Comparison of ENCODE assay signal across 9 mouse cellular contexts in the genomic region with DNA sequence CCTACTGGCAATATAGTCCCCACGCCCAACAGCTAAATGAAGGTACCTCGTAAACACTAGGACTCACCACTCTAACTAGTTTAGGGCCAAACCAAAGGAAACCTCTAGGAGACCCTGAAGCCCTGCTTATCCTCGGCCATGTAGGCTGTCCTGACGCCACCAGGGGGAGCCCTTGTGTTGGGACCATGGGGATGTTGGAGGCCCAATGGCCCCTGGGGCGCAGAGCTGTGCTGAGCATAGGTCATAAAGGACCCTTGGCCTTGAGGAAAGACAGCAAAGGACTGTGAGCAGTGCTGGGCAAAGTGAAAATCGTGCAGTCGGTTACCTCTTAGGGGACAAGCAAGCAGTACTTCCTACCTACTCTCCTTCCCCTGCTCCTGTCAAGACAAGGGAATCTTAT. TPM values are rescaled to one million over a fixed set of nuclear protein-coding genes. Genes with fewer than 3 reads are reported as not detected.
DNase-seq lines count a peak whose midpoint lies in the region; ATAC-seq and TF ChIP-seq lines count a peak whose summit lies in the region.
"Had no signal": no experiment of that assay in that cellular context is flagged by ENCODE, and none has a peak within 500 bp of the region (broad histone marks: within the 10 kb centered on the region; RNA-seq: fewer than 3 reads in every experiment).

No protein-coding gene starts in this region.

- H3K4me1 ChIP-seq in midbrain, embryonic 11.5 days (ENCODE audit: control insufficient read depth, insufficient read depth, low read length) = peaks cover 3% of the 10 kb centered on the region; the same call in 1 of the 2 replicates
- no peaks in the 10 kb centered on the region for H3K4me1 ChIP-seq in midbrain, embryonic 16.5 days (ENCODE audit: control insufficient read depth, insufficient read depth, low read length)
- H3K4me1 ChIP-seq in cerebellum, adult 2 months (ENCODE audit: control insufficient read depth, insufficient read depth, low read length) = no peaks in the 10 kb centered on the region
- H3K4me1 ChIP-seq in limb, embryonic 10.5 days = peaks cover 19% of the 10 kb centered on the region
- no peaks in the 10 kb centered on the region for H3K4me1 ChIP-seq in olfactory bulb, adult 2 months (ENCODE audit: control insufficient read depth, insufficient read depth, low read length)

- H3K36me3 ChIP-seq in midbrain, embryonic 11.5 days (ENCODE audit: control insufficient read depth, insufficient read depth, low read length) = no peaks in the 10 kb centered on the region
- no peaks in the 10 kb centered on the region for H3K36me3 ChIP-seq in midbrain, embryonic 16.5 days (ENCODE audit: control insufficient read depth, insufficient read depth, low read length)
- H3K36me3 ChIP-seq in limb, embryonic 10.5 days = no peaks in the 10 kb centered on the region
- H3K36me3 ChIP-seq: embryonic facial prominence, embryonic 13.5 days had no signal

- 35% methylated on average over 7 of the region's 7 CpGs for WGBS in midbrain, embryonic 11.5 days
- 33% methylated on average over 7 of the region's 7 CpGs for WGBS in midbrain, embryonic 16.5 days
- 60% methylated on average over 7 of the region's 7 CpGs for WGBS in cerebellum, adult 2 months
- 24% methylated on average over 7 of the region's 7 CpGs for WGBS in limb, embryonic 10.5 days
- WGBS in olfactory bulb, adult 2 months = 61% methylated on average over 7 of the region's 7 CpGs

- H3K27ac ChIP-seq in midbrain, embryonic 11.5 days (ENCODE audit: low read depth, low read length) = no peak overlapping the region
- no peak overlapping the region for H3K27ac ChIP-seq in midbrain, embryonic 16.5 days (ENCODE audit: low read length)
- H3K27ac ChIP-seq in cerebellum, adult 2 months (ENCODE audit: insufficient read depth, low read length) = no peak overlapping the region
- H3K27ac ChIP-seq in limb, embryonic 10.5 days = no peak overlapping the region
- H3K27ac ChIP-seq in olfactory bulb, adult 2 months (ENCODE audit: insufficient read depth, low read depth, low read length) = no peak overlapping the region
- H3K27ac ChIP-seq: embryonic facial prominence, embryonic 13.5 days had no signal

- no peak overlapping the region for H3K4me2 ChIP-seq in midbrain, embryonic 11.5 days
- H3K4me2 ChIP-seq in midbrain, embryonic 16.5 days (ENCODE audit: low read length) = no peak overlapping the region
- H3K4me2 ChIP-seq: embryonic facial prominence, embryonic 13.5 days had no signal

- no peak for TF ChIP-seq POLR2A in cerebellum, adult 2 months (IDR thresholded peaks at IDR 0.05; ENCODE audit: borderline replicate concordance, insufficient read depth, low read length)
- no peak for TF ChIP-seq POLR2A in olfactory bulb, adult 2 months (IDR thresholded peaks at IDR 0.05; ENCODE audit: insufficient read depth, low read depth, low read length)

- H3K9ac ChIP-seq in midbrain, embryonic 11.5 days (ENCODE audit: low read length) = no peak overlapping the region
- H3K9ac ChIP-seq in midbrain, embryonic 16.5 days (ENCODE audit: low read depth, low read length) = no peak overlapping the region
- H3K9ac ChIP-seq: embryonic facial prominence, embryonic 13.5 days had no signal

- no peak overlapping the region for H3K4me3 ChIP-seq in midbrain, embryonic 11.5 days (ENCODE audit: low read depth, low read length)
- H3K4me3 ChIP-seq in midbrain, embryonic 16.5 days (ENCODE audit: low read depth, low read length) = no peak overlapping the region
- H3K4me3 ChIP-seq in cerebellum, adult 2 months (replicated peaks; ENCODE audit: insufficient read depth, low read depth, low read length) = no peak overlapping the region
- H3K4me3 ChIP-seq in limb, embryonic 10.5 days = no peak overlapping the region
- no peak overlapping the region for H3K4me3 ChIP-seq in olfactory bulb, adult 2 months (ENCODE audit: insufficient read depth, low read depth, low read length)
- H3K4me3 ChIP-seq: embryonic facial prominence, embryonic 13.5 days had no signal

- H3K27me3 ChIP-seq in midbrain, embryonic 11.5 days (ENCODE audit: control insufficient read depth, insufficient read depth, low read length) = no peaks in the 10 kb centered on the region; the same call in 1 of the 2 replicates
- H3K27me3 ChIP-seq in midbrain, embryonic 16.5 days (ENCODE audit: control insufficient read depth, insufficient read depth, low read depth, low read length) = peaks cover 7% of the 10 kb centered on the region
- no peaks in the 10 kb centered on the region for H3K27me3 ChIP-seq in cerebellum, adult 2 months (ENCODE audit: control insufficient read depth, insufficient read depth, low read length)
- peaks cover 19% of the 10 kb centered on the region for H3K27me3 ChIP-seq in limb, embryonic 10.5 days (ENCODE audit: low read depth, poor library complexity, severe bottlenecking)

- peak; percentile 66; the same call in 1 of the 2 replicates for ATAC-seq in midbrain, embryonic 11.5 days (ENCODE audit: low FRiP score)
- no peak for ATAC-seq in midbrain, embryonic 16.5 days

- peak; percentile 93 for DNase-seq in midbrain, embryonic 11.5 days (ENCODE audit: low spot score, missing footprints)
- DNase-seq in cerebellum, adult 2 months = peak; percentile 45 to 69
- DNase-seq in gastrocnemius, adult 18-20 months (ENCODE audit: low spot score) = peak; percentile 77
- DNase-seq in kidney, adult 18-20 months = peak; percentile 85
- peak; percentile 88 for DNase-seq in limb, embryonic 10.5 days (ENCODE audit: low spot score)
- peak; percentile 50 for DNase-seq in thymus, postnatal 25 days

- no peaks in the 10 kb centered on the region for H3K9me3 ChIP-seq in midbrain, embryonic 11.5 days (ENCODE audit: control insufficient read depth, low read length)
- no peaks in the 10 kb centered on the region for H3K9me3 ChIP-seq in midbrain, embryonic 16.5 days (replicated peaks; ENCODE audit: control insufficient read depth, low read length, poor library complexity, severe bottlenecking)
- no peaks in the 10 kb centered on the region for H3K9me3 ChIP-seq in limb, embryonic 10.5 days (replicated peaks)
- H3K9me3 ChIP-seq: embryonic facial prominence, embryonic 13.5 days had no signal

- TF ChIP-seq CTCF in cerebellum, adult 2 months (IDR thresholded peaks at IDR 0.05; ENCODE audit: borderline replicate concordance, insufficient read depth, low read depth, low read length) = peak; percentile 65
- TF ChIP-seq CTCF in olfactory bulb, adult 2 months (IDR thresholded peaks at IDR 0.05; ENCODE audit: insufficient read depth, low read depth, low read length) = peak; percentile 71; the same call in 1 of the 2 replicates

RNA-seq across cellular contexts. Expression of a gene that starts 1.6 kb away (rescaled TPM):
- polyA plus RNA-seq in midbrain, embryonic 11.5 days (2014; fragmentation: Nextera tagmentation; extraction: Ambion mirVana) = 0.07 TPM in 1 of 2 replicates, not detected in the other
- polyA plus RNA-seq in midbrain, embryonic 16.5 days (2015; fragmentation: Nextera tagmentation; extraction: Ambion mirVana) = 0.09 and 0.19 TPM in 2 replicates
- 0.10 and 0.16 TPM in 2 replicates for polyA plus RNA-seq in cerebellum, adult 2 months (2012; rRNA removed)
- under 1 TPM; 0.07 to 0.25 TPM for total RNA-seq in gastrocnemius, adult 18-20 months (2021)
- 0.09 TPM in 1 of 2 replicates, not detected in the other for polyA plus RNA-seq in limb, embryonic 10.5 days (2016; fragmentation: Nextera tagmentation; extraction: Ambion mirVana)
- polyA plus RNA-seq in olfactory bulb, adult 2 months (2012; ENCODE audit: insufficient read depth, insufficient read length, low replicate concordance, missing spikeins) = not detected in 2 replicates

RNA-seq across cellular contexts. Expression of a gene that starts 35.5 kb away (rescaled TPM):
- polyA plus RNA-seq in midbrain, embryonic 11.5 days (2014; fragmentation: Nextera tagmentation; extraction: Ambion mirVana) = not detected in 2 replicates
- not detected in 2 replicates for polyA plus RNA-seq in midbrain, embryonic 16.5 days (2015; fragmentation: Nextera tagmentation; extraction: Ambion mirVana)
- 0.05 TPM in 1 of 2 replicates, not detected in the other for polyA plus RNA-seq in cerebellum, adult 2 months (2012; rRNA removed)
- under 1 TPM in 1 of 2 experiments, not detected in 1; 0.14 TPM for total RNA-seq in gastrocnemius, adult 18-20 months (2021)
- not detected in 2 replicates for polyA plus RNA-seq in limb, embryonic 10.5 days (2016; fragmentation: Nextera tagmentation; extraction: Ambion mirVana)
- polyA plus RNA-seq in olfactory bulb, adult 2 months (2012; ENCODE audit: insufficient read depth, insufficient read length, low replicate concordance, missing spikeins) = not detected in 2 replicates
- polyA plus RNA-seq: embryonic facial prominence, embryonic 13.5 days had no signal

RNA-seq across cellular contexts. Expression of a gene that starts 54.6 kb away (rescaled TPM):
- polyA plus RNA-seq in midbrain, embryonic 11.5 days (2014; fragmentation: Nextera tagmentation; extraction: Ambion mirVana) = not detected in 2 replicates
- polyA plus RNA-seq in midbrain, embryonic 16.5 days (2015; fragmentation: Nextera tagmentation; extraction: Ambion mirVana) = not detected in 2 replicates
- not detected in 2 replicates for polyA plus RNA-seq in cerebellum, adult 2 months (2012; rRNA removed)
- not detected for total RNA-seq in gastrocnemius, adult 18-20 months (2021)
- not detected in 2 replicates for polyA plus RNA-seq in limb, embryonic 10.5 days (2016; fragmentation: Nextera tagmentation; extraction: Ambion mirVana)
- not detected in 2 replicates for polyA plus RNA-seq in olfactory bulb, adult 2 months (2012; ENCODE audit: insufficient read depth, insufficient read length, low replicate concordance, missing spikeins)
- polyA plus RNA-seq: embryonic facial prominence, embryonic 13.5 days had no signal
